Mouse (Mus musculus): ENCODE data around the gene Lmod2. TPM values are rescaled to one million over a fixed set of nuclear protein-coding genes. Genes with fewer than 3 reads are reported as not detected.

Lmod2 gene
- total RNA-seq (2017): not detected in 2 replicates

- no peak for ATAC-seq (replicated peaks in 1 of 2; ENCODE audit: insufficient read depth in 1 of 2, low FRiP score in 2 of 2, low TSS enrichment in 1 of 2, low read depth in 1 of 2, poor library complexity in 2 of 2, severe bottlenecking in 2 of 2)
Observed at GRCm38 (mm10) chr6:24597500-24597899, at the start of gene Lmod2. Lmod2 (plus strand) TSS chr6:24597762.

- ATAC-seq (replicated peaks in 1 of 2; ENCODE audit: insufficient read depth in 1 of 2, low FRiP score in 2 of 2, low TSS enrichment in 1 of 2, low read depth in 1 of 2, poor library complexity in 2 of 2, severe bottlenecking in 2 of 2): no peak
Observed at GRCm38 (mm10) chr6:24549801-24550200, 47.8 kb upstream of the Lmod2 start.

GRCm38 (mm10) chr6:24552046-24552445, 45.5 kb upstream of the Lmod2 start:
- no peak for ATAC-seq (replicated peaks in 1 of 2; ENCODE audit: insufficient read depth in 1 of 2, low FRiP score in 2 of 2, low TSS enrichment in 1 of 2, low read depth in 1 of 2, poor library complexity in 2 of 2, severe bottlenecking in 2 of 2)

GRCm38 (mm10) chr6:24554427-24555086, 43.0 kb upstream of the Lmod2 start:
- no peak for ATAC-seq (replicated peaks in 1 of 2; ENCODE audit: insufficient read depth in 1 of 2, low FRiP score in 2 of 2, low TSS enrichment in 1 of 2, low read depth in 1 of 2, poor library complexity in 2 of 2, severe bottlenecking in 2 of 2)

GRCm38 (mm10) chr6:24555488-24555887, 42.1 kb upstream of the Lmod2 start:
- ATAC-seq (replicated peaks in 1 of 2; ENCODE audit: insufficient read depth in 1 of 2, low FRiP score in 2 of 2, low TSS enrichment in 1 of 2, low read depth in 1 of 2, poor library complexity in 2 of 2, severe bottlenecking in 2 of 2): no peak

- no peak for ATAC-seq (replicated peaks in 1 of 2; ENCODE audit: insufficient read depth in 1 of 2, low FRiP score in 2 of 2, low TSS enrichment in 1 of 2, low read depth in 1 of 2, poor library complexity in 2 of 2, severe bottlenecking in 2 of 2)
Observed at GRCm38 (mm10) chr6:24564081-24564480, 33.5 kb upstream of the Lmod2 start.

- ATAC-seq (replicated peaks in 1 of 2; ENCODE audit: insufficient read depth in 1 of 2, low FRiP score in 2 of 2, low TSS enrichment in 1 of 2, low read depth in 1 of 2, poor library complexity in 2 of 2, severe bottlenecking in 2 of 2): no peak
Observed at GRCm38 (mm10) chr6:24564886-24565285, 32.7 kb upstream of the Lmod2 start.

- no peak for ATAC-seq (replicated peaks in 1 of 2; ENCODE audit: insufficient read depth in 1 of 2, low FRiP score in 2 of 2, low TSS enrichment in 1 of 2, low read depth in 1 of 2, poor library complexity in 2 of 2, severe bottlenecking in 2 of 2)
Observed at GRCm38 (mm10) chr6:24568963-24569362, 28.6 kb upstream of the Lmod2 start.

- ATAC-seq (replicated peaks in 1 of 2; ENCODE audit: insufficient read depth in 1 of 2, low FRiP score in 2 of 2, low TSS enrichment in 1 of 2, low read depth in 1 of 2, poor library complexity in 2 of 2, severe bottlenecking in 2 of 2): no peak
Observed at GRCm38 (mm10) chr6:24569711-24570110, 27.9 kb upstream of the Lmod2 start.

GRCm38 (mm10) chr6:24570278-24570677, 27.3 kb upstream of the Lmod2 start:
- no peak for ATAC-seq (replicated peaks in 1 of 2; ENCODE audit: insufficient read depth in 1 of 2, low FRiP score in 2 of 2, low TSS enrichment in 1 of 2, low read depth in 1 of 2, poor library complexity in 2 of 2, severe bottlenecking in 2 of 2)

GRCm38 (mm10) chr6:24571126-24571525, 26.4 kb upstream of the Lmod2 start:
- no peak for ATAC-seq (replicated peaks in 1 of 2; ENCODE audit: insufficient read depth in 1 of 2, low FRiP score in 2 of 2, low TSS enrichment in 1 of 2, low read depth in 1 of 2, poor library complexity in 2 of 2, severe bottlenecking in 2 of 2)

GRCm38 (mm10) chr6:24572431-24572830, 25.1 kb upstream of the Lmod2 start:
- ATAC-seq (replicated peaks in 1 of 2; ENCODE audit: insufficient read depth in 1 of 2, low FRiP score in 2 of 2, low TSS enrichment in 1 of 2, low read depth in 1 of 2, poor library complexity in 2 of 2, severe bottlenecking in 2 of 2): no peak

GRCm38 (mm10) chr6:24573319-24573718, 24.2 kb upstream of the Lmod2 start:
- ATAC-seq (replicated peaks in 1 of 2; ENCODE audit: insufficient read depth in 1 of 2, low FRiP score in 2 of 2, low TSS enrichment in 1 of 2, low read depth in 1 of 2, poor library complexity in 2 of 2, severe bottlenecking in 2 of 2): no peak

GRCm38 (mm10) chr6:24583456-24583855, 14.1 kb upstream of the Lmod2 start:
- ATAC-seq (replicated peaks in 1 of 2; ENCODE audit: insufficient read depth in 1 of 2, low FRiP score in 2 of 2, low TSS enrichment in 1 of 2, low read depth in 1 of 2, poor library complexity in 2 of 2, severe bottlenecking in 2 of 2): no peak

- no peak for ATAC-seq (replicated peaks in 1 of 2; ENCODE audit: insufficient read depth in 1 of 2, low FRiP score in 2 of 2, low TSS enrichment in 1 of 2, low read depth in 1 of 2, poor library complexity in 2 of 2, severe bottlenecking in 2 of 2)
Observed at GRCm38 (mm10) chr6:24585431-24586310, 11.9 kb upstream of the Lmod2 start.

GRCm38 (mm10) chr6:24586885-24587284, 10.7 kb upstream of the Lmod2 start:
- no peak for ATAC-seq (replicated peaks in 1 of 2; ENCODE audit: insufficient read depth in 1 of 2, low FRiP score in 2 of 2, low TSS enrichment in 1 of 2, low read depth in 1 of 2, poor library complexity in 2 of 2, severe bottlenecking in 2 of 2)

GRCm38 (mm10) chr6:24590282-24590681, 7.3 kb upstream of the Lmod2 start:
- no peak for ATAC-seq (replicated peaks in 1 of 2; ENCODE audit: insufficient read depth in 1 of 2, low FRiP score in 2 of 2, low TSS enrichment in 1 of 2, low read depth in 1 of 2, poor library complexity in 2 of 2, severe bottlenecking in 2 of 2)

- ATAC-seq (replicated peaks in 1 of 2; ENCODE audit: insufficient read depth in 1 of 2, low FRiP score in 2 of 2, low TSS enrichment in 1 of 2, low read depth in 1 of 2, poor library complexity in 2 of 2, severe bottlenecking in 2 of 2): no peak
Observed at GRCm38 (mm10) chr6:24591525-24592218, 5.9 kb upstream of the Lmod2 start.
